Mouse (Mus musculus) limb, embryonic 15.5 days (tissue): ENCODE measurements around the gene Mrps18a. TPM values are rescaled to one million over a fixed set of nuclear protein-coding genes. Genes with fewer than 3 reads are reported as not detected.

Experiments used
- ATAC-seq: fragments of 200-750 bp; cut with Nextera tagmentation; 2 replicates; pipeline ENCODE4 v1.8.0; 2017; ENCODE audit warnings: low read depth, moderate TSS enrichment; ENCODE audit not compliant: insufficient number of reproducible peaks, low FRiP score, low TSS enrichment
- H3K27ac ChIP-seq: fragments of 300-500 bp; sonication (generic); 2 replicates; pipeline ENCODE4 v1.5.1; 2015; ENCODE audit warnings: moderate library complexity, mild to moderate bottlenecking, inconsistent platforms
- H3K27me3 ChIP-seq: fragments of 300-500 bp; sonication (generic); 2 replicates; pipeline ENCODE4 v1.6.1; 2015; ENCODE audit warnings: inconsistent platforms
- H3K36me3 ChIP-seq: fragments of 300-500 bp; sonication (generic); 2 replicates; pipeline ENCODE4 v1.6.1; 2015; ENCODE audit warnings: inconsistent platforms
- H3K4me1 ChIP-seq: fragments of 300-500 bp; sonication (generic); 2 replicates; pipeline ENCODE4 v1.6.1; 2015; ENCODE audit warnings: inconsistent platforms
- H3K4me2 ChIP-seq: fragments of 300-500 bp; sonication (generic); 2 replicates; pipeline ENCODE4 v1.6.1; 2015; ENCODE audit warnings: mild to moderate bottlenecking, inconsistent platforms
- H3K4me3 ChIP-seq: fragments of 300-500 bp; sonication (generic); 2 replicates; pipeline ENCODE4 v1.5.1; 2015; ENCODE audit warnings: mild to moderate bottlenecking, inconsistent platforms
- H3K9ac ChIP-seq: fragments of 300-500 bp; sonication (generic); 2 replicates; pipeline ENCODE4 v1.6.1; 2015; ENCODE audit warnings: inconsistent platforms
- H3K9me3 ChIP-seq: fragments of 300-500 bp; sonication (generic); 2 replicates; pipeline ENCODE4 v1.6.1; 2016; ENCODE audit warnings: inconsistent platforms
- WGBS: fragments of 180-500 bp; shearing (Covaris S2); methylation state at CpG from one replicate; pipeline ENCODE4 v1.1.7; 2015; 5-methylcytosine and 5-hydroxymethylcytosine counted together
- polyA plus RNA-seq: library from polyadenylated mRNA; unstranded; fragments of >200 nt; fragmentation: Nextera tagmentation; extraction: Ambion mirVana; gene quantifications from 2 replicates; pipeline ENCODE4 v1.2.1, GENCODE M21; 2015

Gene Mrps18a
- polyA plus RNA-seq, 1 experiment from 2014 or later = 132 TPM

DNA sequence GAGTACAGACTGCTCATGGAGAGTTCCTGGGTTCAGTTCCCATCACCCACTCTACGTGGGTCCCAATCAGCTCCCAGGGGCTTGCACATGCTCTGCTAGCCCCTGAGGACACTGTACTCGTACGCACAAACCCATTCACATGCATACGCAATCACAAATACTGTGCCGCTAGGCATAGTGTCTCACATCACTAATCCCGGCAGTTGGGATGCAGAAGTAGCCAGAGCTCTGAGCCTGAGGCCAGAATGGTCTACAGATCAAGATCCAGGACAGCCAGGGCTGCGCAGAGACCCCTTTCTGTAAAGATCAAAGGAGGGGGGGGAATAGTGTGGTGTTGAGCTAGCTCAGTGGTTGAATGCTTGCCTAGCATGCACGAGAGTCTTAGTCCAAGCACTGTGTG, 46.3 kb downstream of the Mrps18a start:
- no peak overlapping the region for H3K27ac ChIP-seq
- H3K9me3 ChIP-seq = no peaks in the 10 kb centered on the region
- no peaks in the 10 kb centered on the region for H3K36me3 ChIP-seq
- 86% methylated on average over 8 of the region's 8 CpGs for WGBS
- no peak overlapping the region for H3K4me3 ChIP-seq
- no peak overlapping the region for H3K9ac ChIP-seq
- ATAC-seq = no peak
- H3K27me3 ChIP-seq = no peaks in the 10 kb centered on the region
- H3K4me2 ChIP-seq = no peak overlapping the region
- H3K4me1 ChIP-seq = peaks cover 14% of the 10 kb centered on the region

DNA sequence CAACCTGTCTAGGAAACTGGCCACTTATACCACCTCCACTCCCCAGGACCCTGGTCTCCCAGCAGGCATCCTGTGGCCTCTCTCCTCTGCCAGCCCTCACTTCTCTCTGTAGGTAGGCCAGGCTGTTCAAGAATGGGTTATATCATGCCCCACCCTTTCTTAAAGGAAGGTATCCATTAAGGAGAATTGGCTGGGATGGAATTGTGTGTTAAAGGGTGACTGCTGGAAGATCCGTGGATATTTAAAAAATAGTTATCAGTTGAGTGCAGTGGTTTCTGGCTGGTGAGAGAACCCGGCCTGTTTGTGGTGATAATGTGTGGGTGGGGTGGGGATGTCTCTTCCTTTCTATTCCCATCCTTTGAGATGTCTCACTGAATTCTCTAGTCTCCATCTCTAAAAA, 48.5 kb downstream of the Mrps18a start:
- Histone ChIP-seq H3K4me2 (no peak overlapping the region; the same call in 1 of the 2 replicates), H3K27ac (peak overlapping the region; percentile 89), H3K9me3 (no peaks in the 10 kb centered on the region), H3K4me3 (no peak overlapping the region), H3K4me1 (peaks cover 17% of the 10 kb centered on the region), H3K27me3 (no peaks in the 10 kb centered on the region), H3K36me3 (peaks cover 5% of the 10 kb centered on the region; the same call in 1 of the 2 replicates), H3K9ac (no peak overlapping the region)
- 54% methylated on average over 2 of the region's 2 CpGs for WGBS
- no peak for ATAC-seq

DNA sequence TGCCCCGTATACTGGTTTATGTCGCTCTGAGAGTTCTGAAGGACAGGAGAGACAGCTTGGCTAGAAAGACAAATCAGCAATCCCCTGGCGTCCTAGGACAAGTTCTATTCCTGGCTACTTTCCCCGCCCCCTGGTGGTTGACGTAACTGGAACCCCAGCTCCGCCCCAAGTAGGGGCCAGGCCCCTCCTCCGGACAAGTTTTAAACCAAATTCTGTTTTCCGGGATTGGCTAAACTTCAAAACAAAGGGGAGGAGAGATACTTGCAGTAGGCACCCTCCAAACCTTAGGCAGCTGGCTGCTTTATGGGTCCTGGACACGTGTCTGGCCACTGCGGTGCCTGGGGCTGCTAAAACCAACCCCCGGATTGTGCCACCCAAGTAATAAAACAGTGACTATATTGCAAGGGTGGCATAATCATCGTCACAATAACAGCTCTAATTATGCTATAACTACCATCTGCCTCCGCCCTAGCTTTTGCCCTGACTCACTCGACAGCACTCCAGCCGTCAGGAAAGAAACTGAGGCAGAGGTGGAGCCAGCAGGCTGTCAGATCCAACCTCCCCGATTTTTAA, 49.4 kb downstream of the Mrps18a start:
- Histone ChIP-seq H3K27me3 (no peaks in the 10 kb centered on the region), H3K9me3 (no peaks in the 10 kb centered on the region), H3K4me3 (peak overlapping the region; percentile 82), H3K27ac (peak overlapping the region; percentile 89), H3K4me1 (peaks cover 17% of the 10 kb centered on the region), H3K36me3 (peaks cover 15% of the 10 kb centered on the region), H3K4me2 (peak overlapping the region; percentile 81), H3K9ac (peak overlapping the region; percentile 27; the same call in 1 of the 2 replicates)
- under 1% methylated on average over 16 of the region's 16 CpGs for WGBS
- peak; percentile 66 for ATAC-seq

DNA sequence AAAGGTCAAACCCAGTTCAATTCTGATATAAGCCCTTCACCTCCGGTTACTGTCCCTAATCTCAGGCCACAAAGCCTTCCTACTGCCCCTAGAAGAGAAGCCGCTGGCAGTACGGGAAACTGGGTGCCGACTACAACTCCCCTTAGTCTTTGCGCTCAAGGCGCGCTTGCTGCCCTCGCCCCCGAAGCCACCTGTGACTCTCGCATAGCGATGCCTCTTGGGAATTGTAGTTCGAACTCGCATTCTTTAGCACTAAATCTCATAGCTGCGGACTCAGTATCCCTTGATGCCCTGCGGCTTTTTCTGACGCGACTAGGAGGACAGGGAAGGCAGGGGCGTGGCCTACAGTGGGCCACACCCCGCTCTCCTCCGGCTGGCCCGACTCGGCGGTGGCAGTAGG, 49.9 kb downstream of the Mrps18a start, which contains the start of gene Gtpbp2:
TSS of gene Gtpbp2 (plus strand) at position 347 of the 400 bp plus-strand sequence.
- under 1% methylated on average over 23 of the region's 23 CpGs for WGBS
- H3K27ac ChIP-seq = peak within 1 kb of the TSS; percentile 89
- H3K4me3 ChIP-seq = peak within 1 kb of the TSS; percentile 82
- H3K9me3 ChIP-seq = no peaks in the 10 kb centered on the region
- H3K9ac ChIP-seq = peak within 1 kb of the TSS; percentile 79
- peaks cover 17% of the 10 kb centered on the region for H3K4me1 ChIP-seq
- H3K4me2 ChIP-seq = peak within 1 kb of the TSS; percentile 81
- no peaks in the 10 kb centered on the region for H3K27me3 ChIP-seq
- ATAC-seq = peak; percentile 93
- peaks cover 20% of the 10 kb centered on the region for H3K36me3 ChIP-seq

DNA sequence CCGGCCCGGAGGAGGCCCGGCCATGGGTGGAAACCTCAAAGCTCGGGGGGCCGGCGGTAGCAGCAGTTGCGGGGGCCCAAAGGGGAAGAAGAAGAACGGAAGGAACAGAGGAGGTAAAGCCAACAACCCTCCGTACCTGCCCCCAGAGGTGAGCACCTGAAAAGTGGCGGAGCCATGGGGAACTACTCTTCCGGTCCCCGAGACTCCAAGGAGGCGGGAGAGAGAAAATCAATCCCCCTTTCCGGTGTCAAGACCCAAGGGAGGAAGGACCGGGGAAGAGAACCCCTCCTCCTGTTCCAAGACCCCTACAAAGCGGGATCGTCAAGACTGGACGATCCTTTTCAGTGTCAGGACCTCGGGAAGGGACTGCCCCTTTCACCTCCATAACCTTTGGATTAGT, 50.4 kb downstream of the Mrps18a start:
- peak overlapping the region; percentile 61 for H3K4me2 ChIP-seq
- ATAC-seq = no peak
- H3K9me3 ChIP-seq = no peaks in the 10 kb centered on the region
- peak overlapping the region; percentile 82 for H3K4me3 ChIP-seq
- H3K36me3 ChIP-seq = peaks cover 25% of the 10 kb centered on the region
- peaks cover 17% of the 10 kb centered on the region for H3K4me1 ChIP-seq
- H3K27me3 ChIP-seq = no peaks in the 10 kb centered on the region
- H3K9ac ChIP-seq = peak overlapping the region; percentile 79
- WGBS = under 1% methylated on average over 19 of the region's 19 CpGs
- peak overlapping the region; percentile 85 for H3K27ac ChIP-seq

DNA sequence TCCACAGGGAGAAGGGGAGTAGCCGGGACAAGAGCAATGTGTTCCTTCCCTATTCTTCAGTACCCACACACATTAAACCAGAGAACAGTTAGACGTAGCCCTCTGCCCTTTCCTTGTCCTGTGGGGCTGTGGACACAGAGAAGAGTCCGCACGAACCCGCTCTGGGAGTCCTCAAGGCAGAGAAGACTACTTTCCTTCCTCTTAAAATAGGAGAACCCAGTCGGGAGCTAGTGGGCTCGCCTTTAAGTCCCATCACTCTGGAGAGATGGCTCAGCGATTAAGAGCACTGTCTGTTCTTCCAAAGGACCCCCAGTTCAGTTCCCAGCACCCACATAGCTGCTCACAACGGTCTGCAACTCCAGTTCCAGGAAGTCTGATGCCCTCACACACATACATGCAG, 50.9 kb downstream of the Mrps18a start:
- Histone ChIP-seq H3K27ac (0 out of 2 replicates have a peak overlapping the region, but pooled peaks have one; percentile 85), H3K4me1 (peaks cover 17% of the 10 kb centered on the region), H3K36me3 (peaks cover 30% of the 10 kb centered on the region), H3K9me3 (no peaks in the 10 kb centered on the region), H3K4me3 (peak overlapping the region; percentile 82), H3K27me3 (no peaks in the 10 kb centered on the region), H3K9ac (peak overlapping the region; percentile 79), H3K4me2 (peak overlapping the region; percentile 61)
- ATAC-seq = no peak
- 58% methylated on average over 9 of the region's 9 CpGs for WGBS

DNA sequence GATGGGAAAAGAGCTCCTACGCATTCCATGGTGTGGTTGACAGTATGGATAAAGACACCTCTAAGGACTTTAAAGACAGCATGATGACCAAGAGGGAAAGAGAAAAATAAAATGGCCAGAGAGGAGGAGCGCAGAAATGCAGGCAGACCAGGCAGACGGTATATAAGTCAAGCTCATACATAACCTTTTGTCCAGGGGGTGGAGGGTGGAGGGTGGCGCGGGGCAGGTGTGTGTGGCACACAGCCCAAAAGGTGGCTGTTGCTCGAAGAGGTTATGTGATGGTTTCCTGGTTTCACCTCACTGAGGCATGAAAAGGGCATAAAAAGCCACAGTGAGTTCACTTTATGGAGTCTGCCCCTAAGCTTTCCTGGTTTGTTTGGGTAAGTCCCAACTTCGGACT, 51.8 kb downstream of the Mrps18a start:
- Histone ChIP-seq H3K9me3 (no peaks in the 10 kb centered on the region), H3K27me3 (no peaks in the 10 kb centered on the region), H3K4me2 (peak overlapping the region; percentile 61; the same call in 1 of the 2 replicates), H3K4me1 (peaks cover 17% of the 10 kb centered on the region), H3K36me3 (peaks cover 38% of the 10 kb centered on the region), H3K27ac (no peak overlapping the region), H3K4me3 (0 out of 2 replicates have a peak overlapping the region, but pooled peaks have one; percentile 4), H3K9ac (no peak overlapping the region)
- WGBS = 86% methylated on average over 7 of the region's 7 CpGs
- no peak for ATAC-seq

DNA sequence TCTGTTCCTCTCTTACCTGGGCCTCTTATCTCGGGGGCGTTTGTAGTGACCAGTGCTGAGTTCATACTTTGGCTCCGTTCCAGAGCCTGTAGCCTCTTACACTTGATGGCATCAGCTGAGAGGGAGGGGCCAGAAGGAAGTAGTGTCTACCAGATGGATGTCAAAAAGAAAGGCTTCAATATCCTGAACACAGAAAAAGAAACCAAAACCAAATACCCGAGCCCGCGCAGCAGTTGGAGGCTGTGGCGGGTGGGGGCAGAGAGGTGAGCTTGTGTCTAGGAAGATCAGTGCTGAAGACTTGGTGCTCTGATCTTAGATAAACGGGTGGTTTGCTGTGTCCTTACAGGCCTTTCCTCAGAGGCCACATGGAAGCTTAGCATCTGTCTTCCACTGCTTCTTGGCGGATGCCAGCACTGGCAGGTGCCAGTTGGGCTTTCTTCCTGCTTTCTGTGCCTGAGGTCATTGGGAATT, 52.2 kb downstream of the Mrps18a start:
- H3K4me1 ChIP-seq = peaks cover 17% of the 10 kb centered on the region
- H3K36me3 ChIP-seq = peaks cover 43% of the 10 kb centered on the region
- 0 out of 2 replicates have a peak overlapping the region, but pooled peaks have one; percentile 4 for H3K4me3 ChIP-seq
- no peak overlapping the region for H3K4me2 ChIP-seq
- ATAC-seq = no peak
- H3K9ac ChIP-seq = no peak overlapping the region
- H3K27ac ChIP-seq = no peak overlapping the region
- no peaks in the 10 kb centered on the region for H3K27me3 ChIP-seq
- no peaks in the 10 kb centered on the region for H3K9me3 ChIP-seq
- 78% methylated on average over 9 of the region's 9 CpGs for WGBS

DNA sequence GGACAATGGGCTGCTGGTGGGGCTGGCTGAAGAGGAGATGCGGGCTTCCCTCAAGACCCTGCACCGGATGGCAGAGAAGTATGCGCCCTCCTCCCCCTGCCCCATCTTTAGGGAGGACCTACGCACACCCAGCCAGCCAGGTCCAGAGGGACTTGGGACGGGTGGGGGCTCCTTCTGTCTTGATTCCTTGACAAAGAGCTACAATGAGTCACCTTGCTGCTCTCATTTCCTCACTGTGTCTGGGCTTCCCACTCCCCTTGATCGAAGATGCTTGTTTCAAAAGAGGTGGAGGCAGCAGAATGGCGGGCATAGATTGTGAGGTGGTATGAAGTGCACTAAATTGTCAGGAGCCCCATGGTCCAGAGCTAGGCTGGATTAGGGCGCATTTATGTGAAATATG, 53.5 kb downstream of the Mrps18a start:
- Histone ChIP-seq H3K4me3 (no peak overlapping the region), H3K9ac (no peak overlapping the region), H3K27ac (no peak overlapping the region), H3K36me3 (peaks cover 56% of the 10 kb centered on the region), H3K27me3 (no peaks in the 10 kb centered on the region), H3K4me1 (peaks cover 20% of the 10 kb centered on the region), H3K4me2 (no peak overlapping the region), H3K9me3 (no peaks in the 10 kb centered on the region)
- 97% methylated on average over 8 of the region's 8 CpGs for WGBS
- no peak for ATAC-seq

DNA sequence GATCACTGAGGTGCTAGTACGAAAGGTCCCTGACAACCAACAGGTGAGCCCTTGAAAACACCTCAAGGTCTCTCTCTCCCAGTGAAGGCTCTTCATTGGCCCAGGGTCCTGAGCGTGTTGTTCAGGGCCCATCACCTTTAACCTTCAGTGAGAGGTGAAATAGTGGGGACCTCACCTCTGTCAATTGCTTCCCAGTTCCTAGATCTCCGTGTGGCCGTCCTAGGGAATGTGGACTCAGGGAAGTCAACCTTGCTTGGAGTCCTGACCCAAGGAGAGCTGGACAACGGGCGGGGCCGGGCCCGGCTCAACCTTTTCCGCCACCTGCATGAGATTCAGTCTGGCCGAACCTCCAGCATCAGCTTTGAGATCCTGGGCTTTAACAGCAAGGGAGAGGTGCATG, 54.0 kb downstream of the Mrps18a start:
- 94% methylated on average over 10 of the region's 10 CpGs for WGBS
- Histone ChIP-seq H3K9ac (no peak overlapping the region), H3K27me3 (no peaks in the 10 kb centered on the region), H3K36me3 (peaks cover 61% of the 10 kb centered on the region), H3K4me3 (no peak overlapping the region), H3K4me1 (peaks cover 20% of the 10 kb centered on the region), H3K27ac (no peak overlapping the region), H3K9me3 (no peaks in the 10 kb centered on the region), H3K4me2 (no peak overlapping the region)
- no peak for ATAC-seq

DNA sequence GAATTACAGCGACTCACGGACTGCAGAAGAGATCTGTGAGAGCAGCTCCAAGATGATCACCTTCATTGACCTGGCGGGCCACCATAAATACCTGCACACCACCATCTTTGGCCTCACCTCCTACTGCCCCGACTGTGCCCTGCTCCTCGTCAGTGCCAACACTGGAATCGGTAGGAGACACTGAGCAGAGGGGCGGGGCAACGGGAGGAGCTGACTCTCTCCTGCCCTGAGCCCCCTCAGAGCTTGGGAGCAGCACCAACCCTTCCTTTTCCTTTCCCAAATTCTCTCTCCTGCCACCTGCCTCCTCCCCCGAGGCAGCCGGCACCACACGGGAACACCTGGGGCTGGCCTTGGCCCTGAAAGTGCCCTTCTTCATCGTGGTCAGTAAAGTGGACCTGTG, 54.7 kb downstream of the Mrps18a start:
- no peaks in the 10 kb centered on the region for H3K27me3 ChIP-seq
- WGBS = 84% methylated on average over 12 of the region's 12 CpGs
- no peaks in the 10 kb centered on the region for H3K9me3 ChIP-seq
- H3K27ac ChIP-seq = no peak overlapping the region
- peaks cover 17% of the 10 kb centered on the region for H3K4me1 ChIP-seq
- no peak overlapping the region for H3K9ac ChIP-seq
- no peak overlapping the region for H3K4me2 ChIP-seq
- H3K4me3 ChIP-seq = no peak overlapping the region
- H3K36me3 ChIP-seq = peaks cover 66% of the 10 kb centered on the region
- no peak for ATAC-seq

DNA sequence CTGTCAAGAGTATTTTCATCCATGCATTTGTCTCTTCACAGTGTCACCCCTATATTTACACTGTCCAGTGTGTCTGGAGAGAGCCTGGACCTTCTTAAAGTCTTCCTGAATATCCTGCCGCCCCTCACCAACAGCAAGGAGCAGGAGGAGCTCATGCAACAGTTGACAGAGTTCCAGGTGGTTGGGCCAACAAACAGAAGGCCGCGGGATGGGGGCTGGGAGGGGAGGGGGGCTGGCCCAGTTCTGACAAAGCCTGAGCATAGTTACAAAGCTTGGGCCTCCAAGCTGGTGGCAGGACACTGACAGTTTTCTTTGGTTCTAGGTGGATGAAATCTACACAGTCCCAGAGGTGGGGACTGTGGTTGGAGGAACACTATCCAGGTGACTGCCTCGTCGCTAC, 55.5 kb downstream of the Mrps18a start:
- 85% methylated on average over 5 of the region's 5 CpGs for WGBS
- Histone ChIP-seq H3K4me3 (no peak overlapping the region), H3K4me1 (peaks cover 17% of the 10 kb centered on the region), H3K27me3 (no peaks in the 10 kb centered on the region), H3K27ac (no peak overlapping the region), H3K9me3 (no peaks in the 10 kb centered on the region), H3K9ac (no peak overlapping the region), H3K4me2 (no peak overlapping the region), H3K36me3 (peaks cover 74% of the 10 kb centered on the region)
- ATAC-seq = no peak
